Mouse (Mus musculus) lung, postnatal 0 days (tissue): ENCODE results near the gene Sytl3. TPM values are rescaled to one million over a fixed set of nuclear protein-coding genes. Genes with fewer than 3 reads are reported as not detected.
"Not testable (repeated sequence)": the region's sequence is repeated elsewhere in the genome, so short reads cannot be mapped to it uniquely, and the experiment has no call there.

ENCODE experiments used
- ATAC-seq: fragments of 200-750 bp; cut with Nextera tagmentation; 2 replicates; pipeline ENCODE4 v1.8.0; 2017; ENCODE audit warnings: moderate library complexity
- DNase-seq: peaks from one replicate; pipeline ENCODE4 v3.0.0-alpha.2; 2016; ENCODE audit warnings: low spot score
- H3K27ac ChIP-seq: fragments of 300-500 bp; sonication (generic); 2 replicates; pipeline ENCODE4 v1.5.1; 2014; ENCODE audit warnings: antibody characterized with exemption, mild to moderate bottlenecking, low read length, mixed read lengths
- H3K27me3 ChIP-seq: fragments of 300-500 bp; sonication (generic); replicated peaks from 2 replicates; pipeline ENCODE4 v1.6.1; 2014; ENCODE audit warnings: low read length, mixed read lengths; ENCODE audit not compliant: insufficient read depth
- H3K36me3 ChIP-seq: fragments of 300-500 bp; sonication (generic); 2 replicates; pipeline ENCODE4 v1.6.1; 2014; ENCODE audit warnings: low read length, mixed read lengths; ENCODE audit not compliant: insufficient read depth
- H3K4me1 ChIP-seq: fragments of 300-500 bp; sonication (generic); 2 replicates; pipeline ENCODE4 v1.6.1; 2014; ENCODE audit warnings: antibody characterized with exemption, low read depth, low read length, mixed read lengths; ENCODE audit not compliant: insufficient read depth
- H3K4me2 ChIP-seq: fragments of 300-500 bp; sonication (generic); replicated peaks from 2 replicates; pipeline ENCODE4 v1.6.1; 2014; ENCODE audit warnings: low read depth, mild to moderate bottlenecking, low read length, moderate library complexity, mixed read lengths
- H3K4me3 ChIP-seq: fragments of 300-500 bp; sonication (generic); 2 replicates; pipeline ENCODE4 v1.5.1; 2014; ENCODE audit warnings: low read depth, low read length
- H3K9ac ChIP-seq: fragments of 300-500 bp; sonication (generic); replicated peaks from 2 replicates; pipeline ENCODE4 v1.6.1; 2014; ENCODE audit warnings: low read depth, mild to moderate bottlenecking
- H3K9me3 ChIP-seq: fragments of 300-500 bp; sonication (generic); 2 replicates; pipeline ENCODE4 v1.6.1; 2016; ENCODE audit warnings: low read length, mixed read lengths
- WGBS: fragments of 180-500 bp; shearing (Covaris S2); extraction: QIAGEN DNeasy Blood & Tissue Kit; methylation state at CpG from one replicate; pipeline ENCODE4 v1.1.7; 2014; 5-methylcytosine and 5-hydroxymethylcytosine counted together
- polyA plus RNA-seq: library from polyadenylated mRNA; unstranded; fragments of >200 nt; fragmentation: Nextera tagmentation; extraction: Ambion mirVana; gene quantifications from 2 replicates; pipeline ENCODE4 v1.2.1, GENCODE M21; 2015

Sytl3 gene
- polyA plus RNA-seq, 1 experiment from 2014 or later = 0.67 TPM

- not testable (repeated sequence) for H3K9me3 ChIP-seq, H3K27me3 ChIP-seq, H3K4me1 ChIP-seq, H3K36me3 ChIP-seq
- Histone ChIP-seq H3K4me3 (peak within 1 kb of the TSS; percentile 46), H3K9ac (peak within 1 kb of the TSS; percentile 23; the same call in 1 of the 2 replicates), H3K27ac (peak within 1 kb of the TSS; percentile 54), H3K4me2 (peak within 1 kb of the TSS; percentile 61)
- ATAC-seq = peak; percentile 97
- WGBS = 2% methylated on average over 19 of the region's 33 CpGs
- peak; percentile 52 for DNase-seq
Measured at GRCm38 (mm10) chr17:6655567-6656281, 3.2 kb upstream of the Sytl3 start, which contains the start of gene Dynlt1f. Gene Dynlt1f (minus strand): TSS chr17:6655900.

- not testable (repeated sequence) for H3K27me3 ChIP-seq, H3K4me2 ChIP-seq, H3K9me3 ChIP-seq, H3K4me1 ChIP-seq, H3K4me3 ChIP-seq, DNase-seq, H3K9ac ChIP-seq, ATAC-seq, H3K36me3 ChIP-seq, H3K27ac ChIP-seq
- WGBS = 95% methylated on average over 1 of the region's 3 CpGs
Measured at GRCm38 (mm10) chr17:6656471-6656870, 2.4 kb upstream of the Sytl3 start.

- not testable (repeated sequence) for H3K9me3 ChIP-seq, H3K27me3 ChIP-seq, H3K9ac ChIP-seq, H3K4me2 ChIP-seq, H3K4me1 ChIP-seq, H3K27ac ChIP-seq, H3K36me3 ChIP-seq, ATAC-seq, H3K4me3 ChIP-seq
- peak; percentile 4 for DNase-seq
- WGBS = 25% methylated on average over 5 of the region's 6 CpGs
Measured at GRCm38 (mm10) chr17:6660589-6660988, 1.7 kb downstream of the Sytl3 start.

GRCm38 (mm10) chr17:6661093-6661816 is 2.4 kb downstream of the Sytl3 start:
- H3K4me1 ChIP-seq, H3K4me2 ChIP-seq, H3K9me3 ChIP-seq, H3K4me3 ChIP-seq, H3K36me3 ChIP-seq, H3K27me3 ChIP-seq, H3K9ac ChIP-seq, H3K27ac ChIP-seq: not testable (repeated sequence)
- DNase-seq (peak; percentile 71), ATAC-seq (peak; percentile 84)
- 21% methylated on average over 7 of the region's 11 CpGs for WGBS

- not testable (repeated sequence) for H3K36me3 ChIP-seq, H3K9me3 ChIP-seq, ATAC-seq, H3K27me3 ChIP-seq, H3K9ac ChIP-seq, H3K4me2 ChIP-seq, H3K4me3 ChIP-seq, H3K27ac ChIP-seq, H3K4me1 ChIP-seq
- WGBS = 37% methylated on average over 2 of the region's 3 CpGs
- peak; percentile 3 for DNase-seq
Measured at GRCm38 (mm10) chr17:6662840-6663239, 3.9 kb downstream of the Sytl3 start.

- not testable (repeated sequence) for H3K4me3 ChIP-seq, ATAC-seq, H3K9me3 ChIP-seq, H3K9ac ChIP-seq, H3K4me1 ChIP-seq, H3K27me3 ChIP-seq, H3K36me3 ChIP-seq, H3K4me2 ChIP-seq, H3K27ac ChIP-seq
- peak; percentile 4 for DNase-seq
- WGBS = 89% methylated on average over 4 of the region's 5 CpGs
Measured at GRCm38 (mm10) chr17:6665389-6665788, 6.5 kb downstream of the Sytl3 start.

- H3K36me3 ChIP-seq, H3K27me3 ChIP-seq, DNase-seq, H3K9me3 ChIP-seq, H3K4me1 ChIP-seq, H3K4me2 ChIP-seq, H3K4me3 ChIP-seq, H3K27ac ChIP-seq, H3K9ac ChIP-seq: not testable (repeated sequence)
- peak; percentile 49 for ATAC-seq
- no CpG with 5 or more reads among the region's 6 CpGs for WGBS
Measured at GRCm38 (mm10) chr17:6668522-6668921, 9.6 kb downstream of the Sytl3 start.

- not testable (repeated sequence) for H3K36me3 ChIP-seq, H3K4me2 ChIP-seq, H3K9me3 ChIP-seq, H3K27me3 ChIP-seq, H3K4me1 ChIP-seq, H3K27ac ChIP-seq, H3K4me3 ChIP-seq, H3K9ac ChIP-seq
- ATAC-seq (peak; percentile 35), DNase-seq (peak; percentile 9)
- 51% methylated on average over 4 of the region's 5 CpGs for WGBS
Measured at GRCm38 (mm10) chr17:6674297-6674696, 15.4 kb downstream of the Sytl3 start.

GRCm38 (mm10) chr17:6678063-6678462 is 19.2 kb downstream of the Sytl3 start:
- not testable (repeated sequence) for H3K9me3 ChIP-seq, H3K4me1 ChIP-seq, H3K27me3 ChIP-seq, H3K27ac ChIP-seq, H3K36me3 ChIP-seq, H3K9ac ChIP-seq, H3K4me2 ChIP-seq, H3K4me3 ChIP-seq
- peak; percentile 48 for DNase-seq
- ATAC-seq = peak; percentile 97
- 20% methylated on average over 1 of the region's 2 CpGs for WGBS
